Mouse (Mus musculus) CH12.LX (cell line): ENCODE data around the gene Ptx4.

Experiments
- CTCF ChIP-seq, 2 experiments: IDR thresholded peaks in 1 of 2; conservative IDR thresholded peaks in 1 of 2; 2 replicates each; pipeline ENCODE4 v1.5.1; 2011 to 2012; ENCODE audit warnings: low read depth in 2 of 2, low read length in 2 of 2, improper control_type of control experiment in 1 of 2, inconsistent platforms in 1 of 2, mild to moderate bottlenecking in 1 of 2, moderate library complexity in 1 of 2
- MAFK ChIP-seq: IDR thresholded peaks from 2 replicates; pipeline ENCODE4 v1.6.1; 2011; ENCODE audit warnings: low read length, improper control_type of control experiment; ENCODE audit not compliant: insufficient replicate concordance
- POLR2A ChIP-seq: IDR thresholded peaks from 2 replicates; pipeline ENCODE4 v1.6.1; 2011; ENCODE audit warnings: low read depth, mild to moderate bottlenecking, improper control_type of control experiment, low read length

GRCm38 (mm10) chr17:25162161-25162560 lies 41.6 kb downstream of the Ptx4 start, which contains the start of gene Ccdc154:
- TF ChIP-seq POLR2A (no peak), MAFK (no peak), CTCF (conservative IDR thresholded peaks at IDR 0.05 in 1 of 2, IDR thresholded peaks at IDR 0.05 in 1 of 2; ENCODE audit: low read depth in 2 of 2, low read length in 2 of 2) (no peak)
